Mouse (Mus musculus) heart, embryonic 16.5 days (tissue): ENCODE measurements around the gene Ereg. TPM values are rescaled to one million over a fixed set of nuclear protein-coding genes. Genes with fewer than 3 reads are reported as not detected.

Experiments
- ATAC-seq: fragments of 200-750 bp; cut with Nextera tagmentation; replicated peaks from 2 replicates; pipeline ENCODE4 v1.8.0; 2017; ENCODE audit warnings: moderate number of reproducible peaks; ENCODE audit not compliant: insufficient read depth, low FRiP score; ENCODE audit errors: extremely low read depth
- H3K27ac ChIP-seq: fragments of 300-500 bp; sonication (generic); 2 replicates; pipeline ENCODE4 v1.5.1; 2014; ENCODE audit warnings: mild to moderate bottlenecking, low read length, control low read depth, moderate library complexity
- H3K27me3 ChIP-seq: fragments of 300-500 bp; sonication (generic); 2 replicates; pipeline ENCODE4 v1.6.1; 2014; ENCODE audit warnings: low read length, mixed read lengths; ENCODE audit not compliant: control insufficient read depth, insufficient read depth
- H3K36me3 ChIP-seq: fragments of 300-500 bp; sonication (generic); 2 replicates; pipeline ENCODE4 v1.6.1; 2014; ENCODE audit not compliant: control insufficient read depth, insufficient read depth
- H3K4me1 ChIP-seq: fragments of 300-500 bp; sonication (generic); 2 replicates; pipeline ENCODE4 v1.6.1; 2014; ENCODE audit warnings: low read length, mixed read lengths; ENCODE audit not compliant: control insufficient read depth, insufficient read depth
- H3K4me2 ChIP-seq: fragments of 300-500 bp; sonication (generic); 2 replicates; pipeline ENCODE4 v1.6.1; 2014; ENCODE audit warnings: low read depth, mild to moderate bottlenecking, control low read depth, low read length
- H3K4me3 ChIP-seq: fragments of 300-500 bp; sonication (generic); 2 replicates; pipeline ENCODE4 v1.5.1; 2014; ENCODE audit warnings: mild to moderate bottlenecking, control low read depth, low read length
- H3K9ac ChIP-seq: fragments of 300-500 bp; sonication (generic); 2 replicates; pipeline ENCODE4 v1.6.1; 2014; ENCODE audit warnings: low read length, control low read depth
- H3K9me3 ChIP-seq: fragments of 300-500 bp; sonication (generic); replicated peaks from 2 replicates; pipeline ENCODE4 v1.6.1; 2016; ENCODE audit warnings: low read length; ENCODE audit not compliant: control insufficient read depth
- WGBS: fragments of 180-500 bp; shearing (Covaris S2); extraction: QIAGEN DNeasy Blood & Tissue Kit; methylation state at CpG from one replicate; pipeline ENCODE4 v1.1.7; 2014; 5-methylcytosine and 5-hydroxymethylcytosine counted together
- polyA plus RNA-seq: library from polyadenylated mRNA; unstranded; fragments of >200 nt; fragmentation: Nextera tagmentation; extraction: Ambion mirVana; gene quantifications from 2 replicates; pipeline ENCODE4 v1.2.1, GENCODE M21; 2015

Ereg gene
- polyA plus RNA-seq = 0.04 and 0.11 TPM in 2 replicates

DNA sequence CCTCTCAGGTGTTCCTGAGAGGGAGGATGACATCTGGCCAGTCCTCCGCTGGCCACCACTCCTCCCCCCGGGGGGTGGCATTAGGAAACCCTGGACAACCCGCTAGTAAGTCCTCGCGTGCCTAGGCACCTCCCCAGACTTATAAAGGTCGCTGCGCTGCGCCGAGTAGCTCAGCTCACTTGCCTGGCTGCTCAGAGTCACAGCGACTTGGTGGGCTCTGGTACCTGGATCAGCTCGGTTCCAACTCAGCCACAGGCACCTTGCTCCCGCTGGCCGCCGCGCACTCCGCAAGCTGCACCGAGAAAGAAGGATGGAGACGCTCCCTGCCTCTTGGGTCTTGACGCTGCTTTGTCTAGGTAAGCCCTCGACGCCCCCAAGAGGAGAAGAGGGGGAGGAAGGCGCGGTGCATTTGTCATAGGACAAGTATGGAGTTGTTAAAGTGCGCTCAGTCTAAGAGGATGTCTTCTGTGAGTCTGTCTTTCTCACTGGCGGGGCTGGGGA, at the start of gene Ereg:
Ereg (plus strand) TSS at position 173 of the 501 bp plus-strand sequence.
- no peak for ATAC-seq
- Histone ChIP-seq H3K4me1 (peaks cover 4% of the 10 kb centered on the region; the same call in 1 of the 2 replicates), H3K4me3 (peak within 1 kb of the TSS; percentile 52), H3K27me3 (peaks cover 6% of the 10 kb centered on the region), H3K27ac (peak within 1 kb of the TSS; percentile 23), H3K9me3 (no peaks in the 10 kb centered on the region), H3K36me3 (no peaks in the 10 kb centered on the region), H3K9ac (peak within 1 kb of the TSS; percentile 31), H3K4me2 (peak within 1 kb of the TSS; percentile 63)
- under 1% methylated on average over 25 of the region's 25 CpGs for WGBS

- Histone ChIP-seq H3K4me3 (no peak within 1 kb of the TSS), H3K4me1 (no peaks in the 10 kb centered on the region), H3K27me3 (no peaks in the 10 kb centered on the region; the same call in 1 of the 2 replicates), H3K9ac (no peak within 1 kb of the TSS), H3K27ac (no peak within 1 kb of the TSS), H3K4me2 (no peak within 1 kb of the TSS), H3K9me3 (no peaks in the 10 kb centered on the region), H3K36me3 (no peaks in the 10 kb centered on the region)
- no peak for ATAC-seq
- WGBS = 81% methylated on average over 6 of the region's 6 CpGs
These were observed 47.3 kb upstream of the Ereg start, which contains the start of gene Epgn for GRCm38 (mm10) chr5:91027164-91027563. TSS of gene Epgn (plus strand) at chr5:91027464.

DNA sequence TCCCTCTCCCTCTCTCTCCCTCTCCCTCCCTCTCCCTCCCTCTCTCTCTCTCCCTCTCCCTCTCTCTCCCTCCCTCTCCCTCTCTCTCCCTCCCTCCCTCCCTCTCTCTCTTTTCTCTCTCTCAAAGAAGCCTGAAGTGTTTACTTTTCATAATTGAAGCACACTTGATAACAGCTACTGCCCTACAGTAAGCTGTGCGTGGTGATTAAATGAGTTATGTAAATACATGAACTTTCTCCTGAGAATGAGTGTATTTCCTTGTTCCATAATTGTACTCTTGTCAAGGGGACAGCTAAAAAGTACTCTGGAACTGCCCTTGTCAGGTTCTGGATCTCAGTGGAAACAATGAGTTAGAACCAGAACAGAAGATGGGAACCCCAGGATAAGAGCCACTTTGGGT, 46.6 kb upstream of the Ereg start:
- Histone ChIP-seq H3K36me3 (no peaks in the 10 kb centered on the region), H3K4me2 (no peak overlapping the region), H3K9ac (no peak overlapping the region), H3K4me3 (no peak overlapping the region), H3K27ac (no peak overlapping the region), H3K9me3 (no peaks in the 10 kb centered on the region), H3K27me3 (no peaks in the 10 kb centered on the region; the same call in 1 of the 2 replicates), H3K4me1 (no peaks in the 10 kb centered on the region)
- no peak for ATAC-seq
- 34% methylated on average over 1 of the region's 1 CpGs for WGBS

DNA sequence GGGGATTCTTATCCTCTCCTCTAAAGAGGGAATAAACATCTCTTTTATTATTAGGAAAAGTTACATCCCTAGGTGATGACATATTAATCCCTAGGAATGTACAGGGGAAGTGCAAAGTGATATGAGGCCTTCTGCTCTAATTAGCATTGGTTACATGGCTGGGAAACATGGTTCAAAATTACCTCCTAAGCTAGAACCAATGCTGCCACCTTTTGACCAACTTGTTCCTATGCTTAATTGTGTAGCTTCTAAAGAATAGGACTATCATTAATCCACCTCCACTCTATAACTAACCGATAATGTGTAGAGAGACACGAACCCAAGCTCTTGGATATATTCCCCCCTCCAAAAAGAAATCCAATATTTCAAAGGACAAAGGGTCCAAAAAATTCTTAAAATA, 43.8 kb upstream of the Ereg start:
- H3K36me3 ChIP-seq = no peaks in the 10 kb centered on the region
- H3K4me1 ChIP-seq = no peaks in the 10 kb centered on the region
- no peaks in the 10 kb centered on the region for H3K9me3 ChIP-seq
- ATAC-seq = no peak
- 72% methylated on average over 2 of the region's 2 CpGs for WGBS
- no peak overlapping the region for H3K4me2 ChIP-seq
- H3K27ac ChIP-seq = no peak overlapping the region
- H3K27me3 ChIP-seq = no peaks in the 10 kb centered on the region; the same call in 1 of the 2 replicates
- no peak overlapping the region for H3K9ac ChIP-seq
- no peak overlapping the region for H3K4me3 ChIP-seq

GRCm38 (mm10) chr5:91035341-91035740, 39.1 kb upstream of the Ereg start:
- H3K9me3 ChIP-seq = no peaks in the 10 kb centered on the region
- no peak overlapping the region for H3K27ac ChIP-seq
- no peak for ATAC-seq
- no peak overlapping the region for H3K4me2 ChIP-seq
- H3K9ac ChIP-seq = no peak overlapping the region
- 65% methylated on average over 2 of the region's 2 CpGs for WGBS
- H3K27me3 ChIP-seq = no peaks in the 10 kb centered on the region
- H3K36me3 ChIP-seq = no peaks in the 10 kb centered on the region
- H3K4me3 ChIP-seq = no peak overlapping the region
- H3K4me1 ChIP-seq = 0 out of 2 replicates have a peak, but pooled peaks cover 2% of the 10 kb centered on the region

DNA sequence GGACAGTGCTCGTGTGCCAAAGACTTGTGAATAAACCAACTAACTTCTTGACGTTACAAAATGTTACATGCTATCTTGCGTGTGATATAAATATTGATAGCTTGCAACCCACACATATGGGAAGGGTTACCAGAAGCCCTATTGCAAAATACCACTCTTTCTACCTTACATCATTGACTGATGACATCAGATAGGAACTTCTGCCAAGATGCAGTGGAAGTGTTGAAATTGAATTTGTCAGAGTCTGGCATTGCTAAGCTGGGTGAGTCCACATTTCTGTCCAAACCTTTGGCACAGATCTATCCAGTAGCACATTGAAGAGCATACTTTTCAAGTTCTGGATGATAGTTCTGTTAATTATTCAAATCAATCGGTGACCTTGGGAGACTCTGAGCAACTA, 37.8 kb upstream of the Ereg start:
- no peak overlapping the region for H3K4me3 ChIP-seq
- H3K4me1 ChIP-seq = 0 out of 2 replicates have a peak, but pooled peaks cover 2% of the 10 kb centered on the region
- no peak overlapping the region for H3K27ac ChIP-seq
- no peaks in the 10 kb centered on the region for H3K27me3 ChIP-seq
- no peak overlapping the region for H3K9ac ChIP-seq
- 77% methylated on average over 4 of the region's 4 CpGs for WGBS
- H3K4me2 ChIP-seq = no peak overlapping the region
- H3K36me3 ChIP-seq = no peaks in the 10 kb centered on the region
- no peaks in the 10 kb centered on the region for H3K9me3 ChIP-seq
- ATAC-seq = no peak

DNA sequence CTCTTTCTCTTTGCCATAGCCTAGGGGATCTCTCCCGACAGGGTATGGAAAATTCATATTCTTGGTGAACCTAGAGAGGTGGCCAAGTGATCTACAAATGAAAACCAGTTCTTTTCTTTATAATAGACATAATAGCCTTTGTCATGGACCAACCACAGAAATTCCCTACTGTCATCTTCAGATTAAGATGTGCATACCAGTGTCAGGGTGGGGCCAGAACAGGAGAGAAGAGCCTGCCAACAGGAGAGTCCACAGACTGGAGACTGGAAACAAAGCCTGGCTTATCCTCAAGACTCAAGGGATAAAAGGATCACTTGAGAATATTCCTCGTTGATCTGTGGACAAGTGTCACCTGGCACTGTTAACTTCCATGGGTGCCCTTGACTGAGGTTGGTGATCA, 36.7 kb upstream of the Ereg start:
- Histone ChIP-seq H3K36me3 (no peaks in the 10 kb centered on the region), H3K4me3 (no peak overlapping the region), H3K9ac (no peak overlapping the region), H3K27me3 (no peaks in the 10 kb centered on the region), H3K4me2 (no peak overlapping the region), H3K4me1 (0 out of 2 replicates have a peak, but pooled peaks cover 2% of the 10 kb centered on the region), H3K27ac (no peak overlapping the region), H3K9me3 (no peaks in the 10 kb centered on the region)
- ATAC-seq = no peak
- WGBS = 52% methylated on average over 2 of the region's 2 CpGs

- Histone ChIP-seq H3K4me2 (no peak overlapping the region), H3K27me3 (no peaks in the 10 kb centered on the region), H3K9me3 (no peaks in the 10 kb centered on the region), H3K27ac (no peak overlapping the region), H3K4me3 (no peak overlapping the region), H3K36me3 (no peaks in the 10 kb centered on the region), H3K4me1 (0 out of 2 replicates have a peak, but pooled peaks cover 2% of the 10 kb centered on the region), H3K9ac (no peak overlapping the region)
- 30% methylated on average over 2 of the region's 2 CpGs for WGBS
- ATAC-seq = no peak
These were observed 35.9 kb upstream of the Ereg start for GRCm38 (mm10) chr5:91038547-91038946.

DNA sequence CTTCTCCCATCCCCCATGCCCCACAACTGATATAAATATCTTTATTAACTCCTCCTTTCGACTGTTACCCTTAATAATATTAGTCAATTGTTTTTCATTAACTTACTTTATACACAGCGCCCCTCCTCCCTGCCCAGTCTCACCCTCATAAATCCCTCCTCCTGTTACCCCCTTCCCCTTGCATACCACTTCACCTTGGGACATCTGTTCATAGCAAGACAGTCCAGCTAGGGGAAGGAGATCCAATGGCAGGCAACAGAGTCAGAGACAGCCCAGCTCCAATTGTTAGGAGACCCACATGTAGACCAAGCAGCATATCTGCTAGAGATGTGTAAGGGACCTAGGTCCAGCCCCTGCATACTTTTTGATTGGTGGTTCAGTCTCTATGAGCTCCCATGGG, 35.5 kb upstream of the Ereg start:
- Histone ChIP-seq H3K4me3 (no peak overlapping the region), H3K4me2 (no peak overlapping the region), H3K9ac (no peak overlapping the region), H3K27me3 (no peaks in the 10 kb centered on the region), H3K27ac (no peak overlapping the region), H3K36me3 (no peaks in the 10 kb centered on the region), H3K4me1 (0 out of 2 replicates have a peak, but pooled peaks cover 2% of the 10 kb centered on the region), H3K9me3 (no peaks in the 10 kb centered on the region)
- 75% methylated on average over 2 of the region's 2 CpGs for WGBS
- ATAC-seq = no peak
